Mouse (Mus musculus) heart, postnatal 0 days (tissue): ENCODE measurements around the gene Pparg. TPM values are rescaled to one million over a fixed set of nuclear protein-coding genes. Genes with fewer than 3 reads are reported as not detected.

Experiments
- ATAC-seq: fragments of 200-750 bp; cut with Nextera tagmentation; 2 replicates; pipeline ENCODE4 v1.8.0; 2017; ENCODE audit warnings: low read depth, moderate number of reproducible peaks, moderate library complexity; ENCODE audit not compliant: insufficient read depth
- DNase-seq: peaks from one replicate; pipeline ENCODE4 v3.0.0-alpha.2; 2016; ENCODE audit warnings: low spot score
- H3K27ac ChIP-seq: fragments of 300-500 bp; sonication (generic); 2 replicates; pipeline ENCODE4 v1.5.1; 2014; ENCODE audit warnings: low read depth, mild to moderate bottlenecking
- H3K27me3 ChIP-seq: fragments of 300-500 bp; sonication (generic); 2 replicates; pipeline ENCODE4 v1.6.1; 2014; ENCODE audit warnings: low read length, mixed read lengths; ENCODE audit not compliant: control insufficient read depth, insufficient read depth
- H3K36me3 ChIP-seq: fragments of 300-500 bp; sonication (generic); replicated peaks from 2 replicates; pipeline ENCODE4 v1.6.1; 2014; ENCODE audit warnings: low read length, mixed read lengths; ENCODE audit not compliant: control insufficient read depth, insufficient read depth
- H3K4me1 ChIP-seq: fragments of 300-500 bp; sonication (generic); 2 replicates; pipeline ENCODE4 v1.6.1; 2014; ENCODE audit warnings: antibody characterized with exemption; ENCODE audit not compliant: control insufficient read depth, insufficient read depth
- H3K4me2 ChIP-seq: fragments of 300-500 bp; sonication (generic); 2 replicates; pipeline ENCODE4 v1.6.1; 2014; ENCODE audit warnings: low read depth, mild to moderate bottlenecking, low read length, moderate library complexity
- H3K4me3 ChIP-seq: fragments of 300-500 bp; sonication (generic); 2 replicates; pipeline ENCODE4 v1.5.1; 2014; ENCODE audit warnings: low read depth, low read length
- H3K9ac ChIP-seq: fragments of 300-500 bp; sonication (generic); replicated peaks from 2 replicates; pipeline ENCODE4 v1.6.1; 2014; ENCODE audit warnings: low read depth, low read length, mixed read lengths
- H3K9me3 ChIP-seq: fragments of 300-500 bp; sonication (generic); replicated peaks from 2 replicates; pipeline ENCODE4 v1.6.1; 2016; ENCODE audit warnings: low read length; ENCODE audit not compliant: control insufficient read depth
- CTCF ChIP-seq: IDR thresholded peaks from 2 replicates; pipeline ENCODE4 v1.5.1; 2016; ENCODE audit warnings: antibody characterized with exemption, control low read depth, low read depth
- EP300 ChIP-seq: IDR thresholded peaks from 2 replicates; pipeline ENCODE4 v1.6.1; 2016; ENCODE audit warnings: antibody characterized with exemption, low read depth
- WGBS: fragments of 180-500 bp; shearing (Covaris S2); extraction: QIAGEN DNeasy Blood & Tissue Kit; methylation state at CpG from one replicate; pipeline ENCODE4 v1.1.7; 2014; 5-methylcytosine and 5-hydroxymethylcytosine counted together
- polyA plus RNA-seq: library from polyadenylated mRNA; unstranded; fragments of >200 nt; fragmentation: Nextera tagmentation; extraction: Ambion mirVana; gene quantifications from 2 replicates; pipeline ENCODE4 v1.2.1, GENCODE M21; 2015
- total RNA-seq: library from RNA; depleted of rRNA; stranded (reverse); fragments of >200 nt; gene quantifications from 2 replicates; pipeline ENCODE4 v1.2.3, GENCODE M21; 2014; ENCODE audit warnings: low replicate concordance

Gene Pparg
- total and polyA plus RNA-seq, 2 experiments from 2014 or later: 5.8 to 8.0 TPM

- Histone ChIP-seq H3K4me2 (no peak overlapping the region), H3K4me1 (peaks cover 28% of the 10 kb centered on the region), H3K9ac (no peak overlapping the region), H3K27me3 (no peaks in the 10 kb centered on the region), H3K36me3 (no peaks in the 10 kb centered on the region), H3K9me3 (no peaks in the 10 kb centered on the region), H3K27ac (no peak overlapping the region; the same call in 1 of the 2 replicates), H3K4me3 (no peak overlapping the region)
- no peak for DNase-seq
- ATAC-seq: no peak
- 33% methylated on average over 7 of the region's 7 CpGs for WGBS
- no peak for TF ChIP-seq EP300
- TF ChIP-seq CTCF: no peak
These were observed 116.4 kb downstream of the Pparg start for GRCm38 (mm10) chr6:115477081-115477695.

GRCm38 (mm10) chr6:115479963-115480321, 119.2 kb downstream of the Pparg start:
- Histone ChIP-seq H3K36me3 (no peaks in the 10 kb centered on the region), H3K4me1 (peaks cover 28% of the 10 kb centered on the region), H3K4me3 (no peak overlapping the region), H3K4me2 (no peak overlapping the region), H3K27me3 (no peaks in the 10 kb centered on the region), H3K27ac (peak overlapping the region; percentile 46; the same call in 1 of the 2 replicates), H3K9me3 (no peaks in the 10 kb centered on the region), H3K9ac (no peak overlapping the region)
- TF ChIP-seq CTCF (no peak), EP300 (no peak)
- no peak for DNase-seq
- no peak for ATAC-seq

GRCm38 (mm10) chr6:115480322-115481017, 119.7 kb downstream of the Pparg start:
- no peaks in the 10 kb centered on the region for H3K36me3 ChIP-seq
- 9% methylated on average over 5 of the region's 5 CpGs for WGBS
- DNase-seq: peak; percentile 72
- H3K4me1 ChIP-seq: peaks cover 28% of the 10 kb centered on the region
- no peaks in the 10 kb centered on the region for H3K9me3 ChIP-seq
- no peak overlapping the region for H3K4me3 ChIP-seq
- ATAC-seq: peak; percentile 83
- no peak overlapping the region for H3K9ac ChIP-seq
- H3K27ac ChIP-seq: peak overlapping the region; percentile 46
- no peaks in the 10 kb centered on the region for H3K27me3 ChIP-seq
- H3K4me2 ChIP-seq: no peak overlapping the region; the same call in 1 of the 2 replicates
- TF ChIP-seq CTCF: no peak
- TF ChIP-seq EP300: no peak

GRCm38 (mm10) chr6:115481018-115481354, 120.2 kb downstream of the Pparg start:
- Histone ChIP-seq H3K4me2 (no peak overlapping the region), H3K4me3 (no peak overlapping the region), H3K9ac (no peak overlapping the region), H3K27me3 (no peaks in the 10 kb centered on the region), H3K27ac (peak overlapping the region; percentile 46), H3K36me3 (no peaks in the 10 kb centered on the region), H3K4me1 (peaks cover 28% of the 10 kb centered on the region), H3K9me3 (no peaks in the 10 kb centered on the region)
- 3% methylated on average over 1 of the region's 1 CpGs for WGBS
- TF ChIP-seq EP300: no peak
- TF ChIP-seq CTCF: no peak
- ATAC-seq (no peak), DNase-seq (no peak)

- no peak overlapping the region for H3K9ac ChIP-seq
- no peak overlapping the region for H3K4me3 ChIP-seq
- H3K9me3 ChIP-seq: no peaks in the 10 kb centered on the region
- H3K4me2 ChIP-seq: no peak overlapping the region
- peaks cover 26% of the 10 kb centered on the region for H3K4me1 ChIP-seq
- 62% methylated on average over 3 of the region's 3 CpGs for WGBS
- TF ChIP-seq CTCF (no peak), EP300 (no peak)
- H3K36me3 ChIP-seq: no peaks in the 10 kb centered on the region
- H3K27me3 ChIP-seq: no peaks in the 10 kb centered on the region
- no peak for DNase-seq
- ATAC-seq: no peak
- H3K27ac ChIP-seq: no peak overlapping the region
These were observed 120.9 kb downstream of the Pparg start for GRCm38 (mm10) chr6:115481603-115482002.
